Mouse (Mus musculus) mouse trophoblast stem cell (cell line): ENCODE data around the gene Rnf6.

Source experiments
- in situ Hi-C, 2 experiments: fragments of 300-500 bp; cut with MseI, MboI; formaldehyde crosslinking; loops; 2 replicates in 1 of 2; 3 replicates in 1 of 2; pipeline ENCODE4 v1.15.1; 2025

The Rnf6 gene

GRCm38 (mm10) chr5:146220879-146221714 lies at the start of gene Rnf6:
Rnf6 (minus strand) TSS chr5:146221555.
- in situ Hi-C loops = no loop called here

GRCm38 (mm10) chr5:146270593-146270992 lies 49.2 kb upstream of the Rnf6 start:
- in situ Hi-C loops = no loop called here

GRCm38 (mm10) chr5:146267776-146268175 lies 46.4 kb upstream of the Rnf6 start:
- in situ Hi-C loops = no loop called here

- in situ Hi-C loops = no loop called here
These were observed 44.7 kb upstream of the Rnf6 start for GRCm38 (mm10) chr5:146265934-146266591.

- in situ Hi-C loops = no loop called here
These were observed 38.6 kb upstream of the Rnf6 start for GRCm38 (mm10) chr5:146260003-146260402.

- in situ Hi-C loops = no loop called here
These were observed 32.3 kb upstream of the Rnf6 start for GRCm38 (mm10) chr5:146253644-146254043.

- in situ Hi-C loops = no loop called here
These were observed 30.5 kb upstream of the Rnf6 start for GRCm38 (mm10) chr5:146251663-146252429.

- in situ Hi-C loops = no loop called here
These were observed 29.2 kb upstream of the Rnf6 start for GRCm38 (mm10) chr5:146250369-146251075.

- in situ Hi-C loops = no loop called here
These were observed 27.4 kb upstream of the Rnf6 start for GRCm38 (mm10) chr5:146248746-146249145.

- in situ Hi-C loops = no loop called here
These were observed 26.4 kb upstream of the Rnf6 start for GRCm38 (mm10) chr5:146247709-146248108.

- in situ Hi-C loops = no loop called here
These were observed 25.0 kb upstream of the Rnf6 start for GRCm38 (mm10) chr5:146246386-146246785.

GRCm38 (mm10) chr5:146245646-146246370 lies 24.5 kb upstream of the Rnf6 start:
- in situ Hi-C loops = no loop called here

- in situ Hi-C loops = no loop called here
These were observed 23.8 kb upstream of the Rnf6 start for GRCm38 (mm10) chr5:146245193-146245592.

GRCm38 (mm10) chr5:146241202-146241601 lies 19.8 kb upstream of the Rnf6 start:
- in situ Hi-C loops = no loop called here

GRCm38 (mm10) chr5:146240771-146241170 lies 19.4 kb upstream of the Rnf6 start:
- in situ Hi-C loops = no loop called here

- in situ Hi-C loops = no loop called here
These were observed 16.9 kb upstream of the Rnf6 start for GRCm38 (mm10) chr5:146238274-146238673.

- in situ Hi-C loops = no loop called here
These were observed 13.0 kb upstream of the Rnf6 start for GRCm38 (mm10) chr5:146234336-146234735.

- in situ Hi-C loops = no loop called here
These were observed 11.5 kb upstream of the Rnf6 start for GRCm38 (mm10) chr5:146232816-146233215.

- in situ Hi-C loops = no loop called here
These were observed 10.8 kb upstream of the Rnf6 start for GRCm38 (mm10) chr5:146232056-146232675.

- in situ Hi-C loops = no loop called here
These were observed 10.3 kb upstream of the Rnf6 start for GRCm38 (mm10) chr5:146231655-146231996.
